Mouse (Mus musculus): ENCODE results near the gene Ovol2.

Gene Ovol2

DNA sequence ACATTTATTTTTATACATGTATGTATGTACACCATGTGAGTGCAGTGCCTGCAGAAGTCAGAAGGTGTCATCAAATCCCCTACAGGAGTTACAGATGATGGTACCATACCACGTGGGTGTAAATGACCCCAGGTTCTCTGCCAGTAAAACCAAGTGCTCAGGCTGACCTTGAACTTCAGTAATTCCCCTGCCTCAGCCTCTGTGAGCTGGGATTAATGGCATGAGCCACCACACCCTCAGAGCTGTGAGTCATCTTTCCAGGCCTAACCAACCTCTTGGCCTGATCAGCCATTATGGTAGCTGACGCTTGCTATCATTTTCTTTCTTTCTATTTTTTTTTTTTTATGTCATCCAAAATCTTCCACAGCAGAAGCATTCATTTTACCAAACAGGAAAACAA is 20.6 kb downstream of the Ovol2 start:
- no peak for DNase-seq

DNA sequence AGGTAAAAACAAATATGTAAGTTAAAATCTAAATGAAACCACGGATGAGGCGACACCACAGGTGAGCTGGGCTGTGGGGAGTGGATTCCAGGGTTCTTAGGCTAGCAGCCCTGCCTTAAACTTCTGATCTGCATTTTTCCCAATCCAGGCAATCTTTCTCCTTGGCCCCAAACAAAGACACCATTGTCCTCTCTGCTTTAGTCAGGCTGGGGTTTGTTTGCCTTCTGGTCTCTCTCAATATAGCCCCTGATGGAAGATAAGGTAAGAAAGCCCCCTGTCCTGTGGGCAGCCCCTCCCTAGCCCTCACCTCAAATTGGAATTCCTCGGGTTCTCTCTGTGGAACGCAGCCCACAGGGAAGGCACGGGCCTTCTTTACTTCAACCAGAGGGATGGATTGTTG is 21.7 kb downstream of the Ovol2 start:
- no peak for DNase-seq

GRCm38 (mm10) chr2:144308561-144308960 is 23.4 kb downstream of the Ovol2 start:
- peak; percentile 56 to 80 for DNase-seq

DNA sequence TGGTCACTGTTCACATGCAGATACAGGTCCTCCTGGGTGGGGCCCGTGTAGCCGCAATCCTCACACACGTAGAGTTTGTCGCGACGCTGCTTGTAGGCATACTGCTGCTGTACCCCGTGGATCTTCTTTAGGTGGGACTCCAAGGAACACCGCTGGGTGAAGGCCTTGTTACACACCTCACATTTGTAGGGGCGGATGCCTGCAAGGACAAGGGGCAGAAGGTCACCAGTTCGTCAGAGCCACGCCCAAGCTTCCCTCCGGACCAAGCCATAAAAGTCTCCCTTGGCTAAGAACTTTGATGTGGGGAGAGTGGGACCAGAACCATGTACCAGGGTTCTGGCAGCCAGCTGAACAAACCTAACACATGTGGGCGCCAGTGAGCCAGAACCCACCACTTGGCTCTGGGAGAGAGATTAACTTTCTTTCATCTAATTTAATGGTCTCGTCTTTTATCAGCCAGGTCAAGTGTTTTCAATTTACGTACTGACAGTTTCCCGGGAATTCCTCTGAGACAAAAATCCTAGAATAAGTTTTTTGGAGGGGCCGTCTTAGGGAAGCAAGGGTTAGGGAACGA is 26.1 kb downstream of the Ovol2 start:
- no peak for DNase-seq

DNA sequence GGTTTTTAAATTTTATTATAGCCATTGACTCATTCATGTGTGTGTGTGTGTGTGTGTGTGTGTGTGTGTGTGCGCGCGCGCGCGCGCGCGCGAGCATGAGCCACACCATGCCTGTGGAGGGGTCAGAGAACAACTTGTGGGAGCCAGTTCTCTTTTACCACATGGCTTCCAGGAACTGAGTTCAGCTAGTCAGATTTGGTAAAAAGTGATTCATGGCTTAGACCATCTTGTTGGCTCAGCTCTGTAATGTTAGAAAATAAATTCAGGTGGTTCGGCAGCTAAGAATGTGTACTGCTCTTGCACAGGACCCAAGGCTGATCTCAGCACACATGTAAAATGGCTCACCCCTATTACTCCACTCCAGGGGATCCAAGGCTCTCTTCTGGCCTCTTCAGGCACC is 30.8 kb downstream of the Ovol2 start:
- no peak for DNase-seq

GRCm38 (mm10) chr2:144299749-144300669 is 31.9 kb downstream of the Ovol2 start:
- DNase-seq, result no peak

DNA sequence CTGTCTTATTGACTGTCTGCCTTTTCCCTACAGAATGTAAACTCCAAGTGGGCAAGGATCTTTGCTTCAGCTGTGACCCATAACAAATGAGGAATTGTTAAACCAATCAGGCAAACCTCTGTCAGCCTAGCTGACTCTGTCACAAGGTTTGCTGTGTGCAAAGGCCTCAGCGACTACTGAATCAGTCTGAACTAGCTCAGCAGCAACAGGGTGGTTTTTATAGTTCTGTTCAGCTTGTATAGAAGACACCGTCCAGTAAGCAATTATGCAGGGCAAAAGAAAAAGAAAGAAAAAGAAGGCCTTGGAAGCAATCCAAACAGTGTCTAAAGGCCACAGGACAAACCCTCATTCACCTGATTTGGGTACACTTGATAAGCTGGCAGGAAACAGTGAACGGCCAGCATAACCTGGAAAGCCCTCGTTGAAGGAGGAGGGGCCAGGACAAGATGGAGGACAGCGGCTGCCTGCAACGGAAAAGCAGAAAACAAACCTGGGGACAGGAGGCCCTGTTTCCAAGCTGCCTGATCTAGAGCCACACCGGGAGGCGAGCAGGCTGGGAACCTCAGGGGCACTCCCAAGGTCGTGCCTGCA is 36.7 kb downstream of the Ovol2 start:
- DNase-seq, result no peak

DNA sequence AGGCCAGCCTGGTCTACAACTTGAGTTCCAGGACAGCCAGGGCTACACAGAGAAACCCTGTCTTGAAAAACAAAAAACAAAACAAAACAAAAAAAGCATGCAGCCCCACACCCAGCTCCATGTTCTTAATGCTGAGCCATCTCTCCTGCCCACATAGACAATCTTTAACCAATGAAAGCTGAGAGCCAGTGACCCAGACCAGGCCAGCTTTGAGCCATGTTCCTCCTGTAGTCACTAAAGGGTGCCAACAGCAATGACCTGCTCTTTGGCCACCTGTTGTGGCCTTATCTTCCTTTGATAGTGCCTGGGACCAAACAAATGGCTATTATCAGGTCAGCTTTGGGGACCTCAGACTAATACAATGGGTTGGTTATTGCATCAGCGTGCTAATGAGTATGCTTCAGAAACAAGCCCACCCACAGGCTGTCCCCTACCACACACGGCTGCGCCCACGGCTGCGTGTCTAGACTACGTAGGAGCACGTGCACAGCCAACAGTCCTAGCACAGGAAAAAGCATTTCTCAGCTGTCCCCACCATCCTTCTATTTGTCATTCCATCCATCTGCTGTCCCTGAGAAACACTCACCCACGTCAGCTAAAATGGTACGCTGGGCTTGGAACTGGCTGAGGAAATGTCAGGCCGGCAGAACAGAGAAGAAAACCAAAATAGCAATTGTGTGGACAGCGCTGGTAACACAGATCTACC is 40.2 kb downstream of the Ovol2 start:
- DNase-seq, result no peak

DNA sequence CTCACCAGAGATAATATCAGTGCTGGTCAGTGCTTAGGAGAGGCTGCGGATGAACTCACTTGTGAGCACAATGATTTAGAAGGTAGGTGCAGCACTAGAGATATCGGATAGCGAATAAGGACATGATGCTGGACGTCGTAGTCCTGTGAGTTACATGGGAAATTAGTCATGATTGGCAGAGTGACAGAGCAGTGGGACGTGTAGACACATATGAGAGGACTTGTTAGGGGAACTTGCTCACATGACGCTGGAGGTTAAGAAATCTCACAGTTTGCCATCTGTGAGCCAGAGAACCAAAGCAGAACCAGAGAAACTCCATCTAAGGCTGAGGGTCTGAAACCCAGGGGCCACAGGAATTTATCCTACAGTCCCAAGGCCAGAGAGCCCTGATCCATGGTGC is 41.6 kb downstream of the Ovol2 start:
- no peak for DNase-seq

- DNase-seq, result no peak
These were observed 50.5 kb downstream of the Ovol2 start for GRCm38 (mm10) chr2:144281417-144281816.

GRCm38 (mm10) chr2:144280568-144280967 is 51.4 kb downstream of the Ovol2 start:
- DNase-seq, result no peak

DNA sequence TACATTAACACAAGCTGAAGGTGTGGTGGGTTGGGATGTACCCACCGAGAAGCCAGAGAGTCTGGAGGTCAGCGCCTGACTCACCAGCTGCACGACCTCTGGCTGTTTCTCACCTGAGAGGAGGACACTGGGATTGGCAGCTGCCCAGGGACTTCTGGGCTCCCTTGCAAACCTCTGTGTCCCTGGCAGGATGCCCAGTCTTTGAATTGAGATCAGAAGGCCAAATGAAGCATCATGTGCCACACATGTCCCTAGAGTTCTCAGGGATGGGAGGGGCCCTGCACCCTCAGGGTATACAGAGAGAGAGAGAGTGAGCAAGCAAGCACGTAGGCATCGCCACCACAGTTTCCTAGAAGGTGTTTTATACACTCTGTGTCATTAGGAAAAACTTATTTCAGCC is 52.2 kb downstream of the Ovol2 start:
- DNase-seq, result peak; percentile 18 to 42

DNA sequence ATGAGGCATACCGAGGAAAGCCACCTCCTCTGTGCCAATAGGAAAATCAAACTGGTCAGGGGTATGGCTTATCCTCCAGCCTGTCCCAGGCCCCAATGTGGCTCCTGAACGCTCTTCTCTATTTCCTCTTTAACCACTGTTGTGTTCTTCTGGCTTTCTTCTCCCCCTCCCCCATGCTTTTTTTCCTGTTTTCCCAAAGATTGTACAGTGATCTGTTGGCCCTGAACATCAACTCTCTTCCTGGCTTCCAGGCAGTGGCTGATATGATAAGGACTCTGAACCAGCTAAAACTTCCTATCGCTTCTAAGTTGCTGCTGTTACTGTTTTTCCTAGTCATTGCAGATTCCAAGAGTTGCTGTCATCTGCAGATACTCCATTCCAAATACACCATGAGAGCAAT is 55.1 kb downstream of the Ovol2 start:
- no peak for DNase-seq

DNA sequence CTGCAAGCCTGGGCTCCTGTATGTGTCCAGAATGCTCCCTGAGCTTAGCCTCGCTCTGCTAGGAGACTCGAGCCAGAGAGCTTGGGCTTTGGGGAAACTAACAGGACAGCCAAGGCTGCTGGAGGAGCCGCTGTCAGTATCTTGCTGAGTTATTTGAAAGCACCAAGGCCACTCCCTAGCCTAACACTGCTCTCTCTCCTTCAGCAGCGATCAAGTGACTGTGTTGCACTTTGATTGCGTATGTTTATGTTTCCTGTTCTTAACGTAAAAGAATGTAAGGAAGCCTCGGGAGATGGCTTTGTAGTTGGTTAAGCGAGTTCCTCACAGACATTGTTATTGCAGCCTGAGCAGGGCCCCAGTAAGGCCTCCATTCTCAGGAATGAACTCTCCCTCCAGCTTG is 57.2 kb downstream of the Ovol2 start:
- no peak for DNase-seq

GRCm38 (mm10) chr2:144272088-144272487 is 59.9 kb downstream of the Ovol2 start:
- no peak for DNase-seq

GRCm38 (mm10) chr2:144270507-144271420 is 61.2 kb downstream of the Ovol2 start, which contains the start of the genes Mgme1 and Snx5:
Gene Mgme1 (plus strand): TSS chr2:144270663.
Gene Snx5 (minus strand): TSS chr2:144270906.
- DNase-seq, result peak; percentile 93 to 95

DNA sequence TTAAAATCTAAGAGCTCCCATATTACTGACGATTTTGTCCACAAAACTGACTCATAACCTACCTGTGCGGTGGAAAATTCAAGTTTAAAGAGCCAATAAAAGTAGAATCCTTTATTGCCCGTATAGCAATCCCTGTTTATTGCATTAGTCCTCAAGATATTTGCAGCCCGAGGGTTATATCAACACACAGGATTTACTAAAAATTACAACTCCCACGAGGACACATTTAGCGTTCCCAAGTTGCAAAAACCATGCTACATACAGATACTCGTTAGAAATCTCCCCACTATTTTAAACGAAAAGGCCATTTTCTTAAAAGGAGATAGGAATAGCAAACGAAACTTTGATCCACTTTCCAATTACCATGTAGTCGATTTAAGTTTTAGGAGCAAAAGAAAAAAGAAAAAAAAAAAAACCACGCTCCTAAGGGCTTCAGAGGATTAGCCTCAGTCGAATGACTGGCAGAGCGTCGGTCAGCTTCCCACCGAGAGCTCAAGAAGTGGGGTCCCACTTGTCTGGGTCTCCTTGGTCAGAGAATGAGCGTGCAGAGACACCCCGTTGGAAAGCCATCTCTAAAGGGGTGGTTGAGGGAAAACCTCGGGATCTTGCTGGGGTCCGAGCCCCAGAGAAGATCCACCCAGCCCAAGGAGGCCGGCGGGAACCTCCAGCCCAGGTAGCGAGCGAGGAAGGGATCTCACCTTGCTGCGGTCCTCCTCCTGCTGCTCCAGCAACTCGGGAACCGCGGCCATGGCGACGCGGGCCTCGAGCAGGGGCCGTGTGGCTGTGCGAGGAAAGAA is 62.1 kb downstream of the Ovol2 start:
- DNase-seq, result no peak

DNA sequence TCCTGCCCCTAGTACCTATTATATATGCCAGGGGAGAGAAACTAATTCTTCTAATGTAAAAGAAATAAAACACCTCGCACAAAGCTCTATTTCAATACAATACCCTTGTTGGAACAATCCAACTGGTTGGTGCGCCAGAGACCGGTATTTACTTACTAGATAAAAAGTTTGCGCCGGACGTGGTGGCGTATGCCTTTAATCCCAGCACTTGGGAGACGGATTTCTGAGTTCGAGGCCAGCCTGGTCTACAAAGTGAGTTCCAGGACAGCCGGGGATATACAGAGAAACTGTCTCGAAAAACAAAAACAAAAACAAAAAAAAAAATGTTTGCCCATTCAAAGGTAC is 62.7 kb downstream of the Ovol2 start:
- DNase-seq, result no peak

DNA sequence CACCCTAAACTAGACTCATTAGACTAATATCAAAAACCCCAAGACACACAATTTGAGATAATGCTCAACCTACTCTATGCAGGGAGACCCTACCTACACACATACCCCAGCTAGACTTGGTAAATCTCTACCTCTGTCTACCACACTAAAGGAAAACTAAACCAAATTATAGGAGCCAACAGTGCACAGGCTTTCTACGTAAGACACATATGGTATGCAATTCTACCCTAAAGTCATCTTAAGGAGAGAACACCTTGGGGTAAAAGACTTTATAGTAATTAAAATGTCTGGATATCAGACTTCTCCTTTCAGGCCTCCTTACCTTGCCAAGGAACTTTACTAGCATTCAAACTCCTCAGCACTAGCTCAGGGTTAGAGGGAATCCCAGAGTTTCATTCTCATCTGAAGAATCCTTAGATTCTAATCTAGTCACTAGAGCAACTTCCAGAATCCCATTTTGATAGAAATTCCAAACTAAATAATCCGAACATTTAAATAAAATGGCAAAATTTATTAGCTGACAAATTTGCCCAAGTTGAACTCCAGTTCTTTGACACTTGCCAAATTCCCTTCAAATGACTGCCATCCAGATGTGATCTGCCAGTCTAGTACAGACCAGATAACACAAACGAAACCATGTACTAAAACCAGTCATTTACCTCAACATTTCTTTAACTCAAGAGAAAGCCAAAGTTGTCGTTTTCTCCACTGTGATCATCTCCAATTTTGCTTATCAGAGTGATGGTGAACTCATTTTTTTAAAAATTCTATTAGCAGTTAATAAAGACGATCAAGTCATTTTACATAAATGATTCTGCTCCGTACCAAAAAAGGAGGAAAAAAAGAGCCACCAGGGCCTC is 63.3 kb downstream of the Ovol2 start:
- DNase-seq, result no peak

DNA sequence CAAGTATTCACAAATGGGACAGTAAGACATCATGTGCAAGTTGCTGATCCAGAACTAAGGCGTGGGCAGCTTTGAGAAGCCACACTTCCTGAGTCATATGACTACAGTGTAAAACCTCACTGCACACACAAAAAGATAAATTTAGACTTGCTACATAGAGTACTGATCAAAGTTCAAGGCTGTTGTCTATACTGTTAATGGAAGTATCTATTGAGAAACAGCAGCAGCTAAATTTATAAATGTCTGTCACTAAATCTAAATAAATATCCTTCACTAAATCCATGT is 64.3 kb downstream of the Ovol2 start:
- DNase-seq, result no peak

Data from cerebellum, postnatal 14 days (tissue).